Mouse (Mus musculus) forebrain, embryonic 16.5 days (tissue): ENCODE data around the gene Gtf3c4. TPM values are rescaled to one million over a fixed set of nuclear protein-coding genes. Genes with fewer than 3 reads are reported as not detected.
A peak's percentile ranks its signal among the peaks of the same experiment; 100 is the strongest.

Source experiments
- ATAC-seq: fragments of 200-750 bp; cut with Nextera tagmentation; 2 replicates; pipeline ENCODE4 v1.8.0; 2017; ENCODE audit warnings: mild to moderate bottlenecking, moderate library complexity
- H3K27ac ChIP-seq: fragments of 300-500 bp; sonication (generic); 2 replicates; pipeline ENCODE4 v1.5.1; 2014; ENCODE audit warnings: low read length, control low read depth
- H3K27me3 ChIP-seq: fragments of 300-500 bp; sonication (generic); replicated peaks from 2 replicates; pipeline ENCODE4 v1.6.1; 2014; ENCODE audit warnings: low read length; ENCODE audit not compliant: control insufficient read depth, insufficient read depth
- H3K36me3 ChIP-seq: fragments of 300-500 bp; sonication (generic); 2 replicates; pipeline ENCODE4 v1.6.1; 2014; ENCODE audit not compliant: control insufficient read depth, insufficient read depth
- H3K4me1 ChIP-seq: fragments of 300-500 bp; sonication (generic); replicated peaks from 2 replicates; pipeline ENCODE4 v1.6.1; 2014; ENCODE audit warnings: low read length; ENCODE audit not compliant: control insufficient read depth, insufficient read depth
- H3K4me2 ChIP-seq: fragments of 300-500 bp; sonication (generic); 2 replicates; pipeline ENCODE4 v1.6.1; 2014; ENCODE audit warnings: mild to moderate bottlenecking, low read length, control low read depth
- H3K4me3 ChIP-seq: fragments of 300-500 bp; sonication (generic); replicated peaks from 2 replicates; pipeline ENCODE4 v1.5.1; 2014; ENCODE audit warnings: mild to moderate bottlenecking, low read length, control low read depth
- H3K9ac ChIP-seq: fragments of 300-500 bp; sonication (generic); replicated peaks from 2 replicates; pipeline ENCODE4 v1.6.1; 2014; ENCODE audit warnings: low read depth, low read length, control low read depth
- H3K9me3 ChIP-seq: fragments of 300-500 bp; sonication (generic); 2 replicates; pipeline ENCODE4 v1.6.1; 2016; ENCODE audit warnings: low read length; ENCODE audit not compliant: control insufficient read depth
- WGBS: fragments of 180-500 bp; shearing (Covaris S2); extraction: QIAGEN DNeasy Blood & Tissue Kit; methylation state at CpG from one replicate; pipeline ENCODE4 v1.1.7; 2014; 5-methylcytosine and 5-hydroxymethylcytosine counted together
- polyA plus RNA-seq: library from polyadenylated mRNA; unstranded; fragments of >200 nt; fragmentation: Nextera tagmentation; extraction: Ambion mirVana; gene quantifications from 2 replicates; pipeline ENCODE4 v1.2.1, GENCODE M21; 2015

The Gtf3c4 gene
- polyA plus RNA-seq, 1 experiment from 2014 or later, result 21.2 TPM

- no peaks in the 10 kb centered on the region for H3K9me3 ChIP-seq
- H3K36me3 ChIP-seq, result no peaks in the 10 kb centered on the region
- H3K27me3 ChIP-seq, result peaks cover 71% of the 10 kb centered on the region
- H3K9ac ChIP-seq, result no peak overlapping the region
- ATAC-seq, result no peak
- no peak overlapping the region for H3K27ac ChIP-seq
- no peaks in the 10 kb centered on the region for H3K4me1 ChIP-seq
- no peak overlapping the region for H3K4me2 ChIP-seq
- H3K4me3 ChIP-seq, result no peak overlapping the region
- WGBS, result 77% methylated on average over 6 of the region's 6 CpGs
Measured at GRCm38 (mm10) chr2:28787067-28787619, 53.0 kb downstream of the Gtf3c4 start.

- Histone ChIP-seq H3K36me3 (no peaks in the 10 kb centered on the region), H3K4me3 (no peak overlapping the region), H3K27me3 (peaks cover 68% of the 10 kb centered on the region), H3K9ac (no peak overlapping the region), H3K9me3 (no peaks in the 10 kb centered on the region), H3K4me2 (no peak overlapping the region), H3K4me1 (no peaks in the 10 kb centered on the region), H3K27ac (no peak overlapping the region)
- WGBS, result 75% methylated on average over 16 of the region's 16 CpGs
- no peak for ATAC-seq
Measured at GRCm38 (mm10) chr2:28786355-28787066, 53.6 kb downstream of the Gtf3c4 start.

- 41% methylated on average over 4 of the region's 4 CpGs for WGBS
- ATAC-seq, result no peak
- H3K9me3 ChIP-seq, result no peaks in the 10 kb centered on the region
- H3K4me2 ChIP-seq, result no peak overlapping the region
- peaks cover 16% of the 10 kb centered on the region for H3K4me1 ChIP-seq
- H3K4me3 ChIP-seq, result no peak overlapping the region
- H3K9ac ChIP-seq, result no peak overlapping the region
- H3K27ac ChIP-seq, result no peak overlapping the region
- H3K27me3 ChIP-seq, result peaks cover 61% of the 10 kb centered on the region
- no peaks in the 10 kb centered on the region for H3K36me3 ChIP-seq
Measured at GRCm38 (mm10) chr2:28781310-28781709, 58.9 kb downstream of the Gtf3c4 start.

DNA sequence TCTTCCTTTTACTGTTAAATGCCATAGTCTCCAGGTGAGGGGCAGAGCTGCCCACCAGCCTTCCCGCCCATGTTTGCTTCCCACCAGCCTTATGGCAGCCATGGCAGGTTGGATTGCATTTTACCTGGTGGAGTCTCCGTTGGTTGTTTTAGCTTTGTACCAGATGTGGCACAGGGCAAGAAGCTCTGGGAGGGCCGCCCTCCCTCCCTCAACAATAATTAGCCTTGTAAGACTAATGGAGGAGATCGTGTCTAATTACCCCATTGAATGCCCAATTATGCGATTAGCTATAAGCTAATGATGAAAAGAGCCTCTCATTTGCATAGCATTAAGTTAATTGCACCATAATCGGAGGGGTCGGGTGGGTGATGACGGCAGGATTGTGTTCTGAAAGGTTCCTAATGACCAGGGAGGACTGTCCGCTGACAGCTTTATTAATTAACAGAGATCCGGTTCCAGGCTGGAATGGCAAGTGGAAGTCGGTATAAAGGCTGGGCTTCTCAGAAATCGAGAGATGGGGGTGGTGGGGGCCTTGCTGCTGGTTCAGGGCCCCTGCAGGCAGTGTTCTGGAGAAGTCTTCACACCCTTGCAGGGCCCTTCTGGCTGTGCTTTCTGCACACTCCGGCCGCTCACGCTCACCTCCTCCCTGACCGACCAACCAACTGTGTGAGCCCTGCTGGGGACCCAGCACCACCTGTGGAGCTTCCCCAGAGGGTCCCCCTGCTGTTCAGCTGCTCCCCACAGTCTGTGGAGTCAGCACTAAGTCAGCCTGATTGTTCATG is 60.0 kb downstream of the Gtf3c4 start:
- H3K36me3 ChIP-seq, result no peaks in the 10 kb centered on the region
- no peak overlapping the region for H3K4me2 ChIP-seq
- 14% methylated on average over 15 of the region's 16 CpGs for WGBS
- H3K4me1 ChIP-seq, result peaks cover 16% of the 10 kb centered on the region
- peak; percentile 75 for ATAC-seq
- H3K9me3 ChIP-seq, result no peaks in the 10 kb centered on the region
- H3K9ac ChIP-seq, result no peak overlapping the region
- no peak overlapping the region for H3K27ac ChIP-seq
- H3K4me3 ChIP-seq, result no peak overlapping the region
- peaks cover 66% of the 10 kb centered on the region for H3K27me3 ChIP-seq

DNA sequence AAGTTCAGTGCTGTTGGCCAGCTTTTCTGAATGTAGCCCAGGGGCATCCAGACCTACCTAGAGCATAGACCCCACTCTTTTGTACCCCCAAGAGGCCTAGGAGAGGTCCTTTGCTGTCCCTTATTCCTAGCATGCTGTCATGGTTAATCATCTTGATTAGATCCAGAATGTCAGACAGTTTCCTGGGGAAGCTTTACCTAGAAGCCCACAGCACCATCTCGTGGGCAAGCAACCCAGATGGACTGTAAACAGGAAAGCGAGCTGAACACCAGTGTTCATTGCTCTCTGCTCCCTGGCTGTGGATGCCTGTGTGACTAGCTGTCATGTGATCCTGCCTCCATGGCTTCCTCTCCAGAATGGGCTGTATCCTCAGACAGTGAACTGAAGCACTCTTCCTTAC is 63.4 kb downstream of the Gtf3c4 start:
- Histone ChIP-seq H3K4me2 (no peak overlapping the region), H3K4me1 (peaks cover 16% of the 10 kb centered on the region), H3K4me3 (no peak overlapping the region), H3K9me3 (no peaks in the 10 kb centered on the region), H3K9ac (no peak overlapping the region), H3K27ac (no peak overlapping the region), H3K36me3 (no peaks in the 10 kb centered on the region), H3K27me3 (peaks cover 58% of the 10 kb centered on the region)
- ATAC-seq, result no peak
- WGBS, result 75% methylated on average over 2 of the region's 2 CpGs

GRCm38 (mm10) chr2:28774073-28774472 is 66.1 kb downstream of the Gtf3c4 start:
- H3K9ac ChIP-seq, result no peak overlapping the region
- peaks cover 3% of the 10 kb centered on the region for H3K4me1 ChIP-seq
- H3K27me3 ChIP-seq, result peaks cover 58% of the 10 kb centered on the region
- no peak for ATAC-seq
- WGBS, result 52% methylated on average over 8 of the region's 8 CpGs
- no peak overlapping the region for H3K4me3 ChIP-seq
- no peak overlapping the region for H3K27ac ChIP-seq
- H3K4me2 ChIP-seq, result no peak overlapping the region
- H3K36me3 ChIP-seq, result no peaks in the 10 kb centered on the region
- no peaks in the 10 kb centered on the region for H3K9me3 ChIP-seq

Other genes starting within 250 kb of the Gtf3c4 start
- gene Gfi1b, start 218.4 kb downstream of the Gtf3c4 start, polyA plus RNA-seq, result not detected in 2 replicates
- 32.7 and 42.7 TPM in 2 replicates for gene Tsc1, start 199.1 kb downstream of the Gtf3c4 start, polyA plus RNA-seq
- gene Spaca9, start 140.6 kb downstream of the Gtf3c4 start, polyA plus RNA-seq, result 1.4 and 2.1 TPM in 2 replicates
- 1.0 and 1.5 TPM in 2 replicates for gene Ak8, start 140.2 kb downstream of the Gtf3c4 start, polyA plus RNA-seq
- 17.3 and 17.6 TPM in 2 replicates for gene Ddx31, start within 50 bp of the Gtf3c4 start, polyA plus RNA-seq
- gene Barhl1, start 76.3 kb upstream of the Gtf3c4 start, polyA plus RNA-seq, result 0.83 and 0.89 TPM in 2 replicates
- 0.20 TPM in 1 of 2 replicates, not detected in the other for gene Cfap77, start 214.7 kb upstream of the Gtf3c4 start, polyA plus RNA-seq
- gene Ttf1, start 219.9 kb upstream of the Gtf3c4 start, polyA plus RNA-seq, result 9.6 and 9.8 TPM in 2 replicates